Mouse (Mus musculus) stomach, embryonic 16.5 days (tissue): ENCODE results near the gene Exd2. TPM values are rescaled to one million over a fixed set of nuclear protein-coding genes. Genes with fewer than 3 reads are reported as not detected.
"Not testable (repeated sequence)": the region's sequence is repeated elsewhere in the genome, so short reads cannot be mapped to it uniquely, and the experiment has no call there.

ENCODE experiments used
- ATAC-seq: fragments of 200-750 bp; cut with Nextera tagmentation; 2 replicates; pipeline ENCODE4 v1.8.0; 2017; ENCODE audit warnings: moderate number of reproducible peaks, moderate TSS enrichment; ENCODE audit not compliant: insufficient read depth, low FRiP score
- H3K27ac ChIP-seq: fragments of 300-500 bp; sonication (generic); 2 replicates; pipeline ENCODE4 v1.5.1; 2014; ENCODE audit warnings: low read length
- H3K27me3 ChIP-seq: fragments of 300-500 bp; sonication (generic); 2 replicates; pipeline ENCODE4 v1.6.1; 2014; ENCODE audit warnings: low read length, control low read depth, mixed read lengths; ENCODE audit not compliant: control insufficient read depth, insufficient read depth
- H3K36me3 ChIP-seq: fragments of 300-500 bp; sonication (generic); 2 replicates; pipeline ENCODE4 v1.6.1; 2014; ENCODE audit warnings: low read length; ENCODE audit not compliant: control insufficient read depth, insufficient read depth
- H3K4me1 ChIP-seq: fragments of 300-500 bp; sonication (generic); 2 replicates; pipeline ENCODE4 v1.6.1; 2014; ENCODE audit warnings: low read length, control low read depth, mixed read lengths; ENCODE audit not compliant: control insufficient read depth, insufficient read depth
- H3K4me2 ChIP-seq: fragments of 300-500 bp; sonication (generic); 2 replicates; pipeline ENCODE4 v1.6.1; 2014; ENCODE audit warnings: low read depth, low read length, mixed read lengths
- H3K4me3 ChIP-seq: fragments of 300-500 bp; sonication (generic); replicated peaks from 2 replicates; pipeline ENCODE4 v1.5.1; 2014; ENCODE audit warnings: mild to moderate bottlenecking, low read length
- H3K9ac ChIP-seq: fragments of 300-500 bp; sonication (generic); 2 replicates; pipeline ENCODE4 v1.6.1; 2014; ENCODE audit warnings: low read length
- H3K9me3 ChIP-seq: fragments of 300-500 bp; sonication (generic); replicated peaks from 2 replicates; pipeline ENCODE4 v1.6.1; 2016; ENCODE audit warnings: low read length, control low read depth; ENCODE audit not compliant: control insufficient read depth
- WGBS: fragments of 180-500 bp; shearing (Covaris S2); extraction: QIAGEN DNeasy Blood & Tissue Kit; methylation state at CpG from one replicate; pipeline ENCODE4 v1.1.7; 2014; 5-methylcytosine and 5-hydroxymethylcytosine counted together
- polyA plus RNA-seq: library from polyadenylated mRNA; unstranded; fragments of >200 nt; fragmentation: Nextera tagmentation; extraction: Ambion mirVana; gene quantifications from 2 replicates; pipeline ENCODE4 v1.2.1, GENCODE M21; 2015

Gene Exd2
- polyA plus RNA-seq, 1 experiment from 2014 or later = 26.5 TPM

DNA sequence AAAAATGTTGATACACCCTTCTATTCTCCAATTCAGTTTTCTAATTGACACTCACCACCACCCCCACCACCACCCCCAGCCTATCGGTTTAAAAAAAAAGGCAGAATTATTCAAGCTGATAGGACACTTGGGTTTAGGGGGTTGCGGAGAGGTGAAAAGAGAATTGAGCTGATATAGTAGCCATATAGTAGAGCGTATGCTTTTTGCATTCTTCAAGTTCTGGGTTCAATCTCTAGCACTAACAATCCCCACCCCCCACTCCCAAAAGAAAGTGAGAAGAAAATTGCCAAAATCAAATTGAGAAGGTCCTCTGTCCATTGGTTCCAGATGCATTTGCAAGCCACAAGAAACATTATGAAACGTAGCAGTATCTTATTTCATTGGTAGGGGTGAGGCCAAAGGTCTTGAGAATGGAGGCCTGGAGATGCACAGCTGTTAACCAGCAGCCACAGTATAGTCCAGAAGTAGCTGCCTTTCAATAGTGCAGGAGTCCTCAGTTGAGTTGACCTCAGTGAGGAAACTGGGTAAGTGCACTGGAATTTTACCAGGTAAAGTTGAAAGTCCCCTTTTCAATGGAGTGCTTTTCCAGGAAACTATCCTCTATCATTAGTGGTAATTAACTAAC, 25.7 kb upstream of the Exd2 start:
- Histone ChIP-seq H3K9me3 (no peaks in the 10 kb centered on the region), H3K36me3 (no peaks in the 10 kb centered on the region), H3K27ac (peak overlapping the region; percentile 97), H3K4me2 (peak overlapping the region; percentile 56), H3K9ac (peak overlapping the region; percentile 98), H3K27me3 (no peaks in the 10 kb centered on the region), H3K4me3 (peak overlapping the region; percentile 94), H3K4me1 (peaks cover 11% of the 10 kb centered on the region)
- WGBS = 41% methylated on average over 4 of the region's 4 CpGs
- ATAC-seq = no peak

- H3K4me1 ChIP-seq = no peaks in the 10 kb centered on the region
- ATAC-seq = no peak
- H3K27ac ChIP-seq = no peak overlapping the region
- no peaks in the 10 kb centered on the region for H3K36me3 ChIP-seq
- no peaks in the 10 kb centered on the region for H3K27me3 ChIP-seq
- no peak overlapping the region for H3K4me3 ChIP-seq
- no peak overlapping the region for H3K4me2 ChIP-seq
- no peak overlapping the region for H3K9ac ChIP-seq
- H3K9me3 ChIP-seq = no peaks in the 10 kb centered on the region
- WGBS = 81% methylated on average over 2 of the region's 2 CpGs
Observed at GRCm38 (mm10) chr12:80440957-80441356, 21.9 kb upstream of the Exd2 start.

DNA sequence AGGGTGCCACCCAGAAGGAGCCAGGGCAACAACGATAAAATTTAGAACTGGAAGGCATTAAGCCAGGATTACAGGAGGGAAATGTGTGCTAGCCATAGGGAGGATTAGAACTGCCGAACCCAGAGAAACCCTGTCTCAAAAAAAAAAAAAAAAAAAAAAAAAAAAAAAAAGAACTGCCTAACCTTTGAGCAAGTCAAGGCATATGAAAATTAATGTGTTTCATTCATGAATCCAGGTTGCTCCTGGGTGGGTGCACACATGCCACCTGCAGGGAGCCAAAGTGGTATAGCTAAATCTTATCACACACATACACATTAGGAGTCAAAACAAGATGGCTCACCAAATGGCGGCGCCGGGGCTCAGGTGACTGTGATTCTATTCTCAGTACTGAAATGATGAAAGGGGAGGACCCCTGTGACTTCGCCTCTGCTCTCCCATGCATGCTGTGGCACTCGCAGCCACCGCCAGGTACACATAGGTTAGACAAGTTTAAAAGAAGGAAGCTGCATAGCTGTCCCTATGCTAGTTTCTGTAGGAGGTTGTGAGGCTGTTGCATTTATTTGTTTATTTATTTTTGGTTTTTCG, 18.3 kb upstream of the Exd2 start:
- Histone ChIP-seq H3K9me3 (no peaks in the 10 kb centered on the region), H3K27ac (no peak overlapping the region), H3K4me3 (no peak overlapping the region), H3K4me1 (no peaks in the 10 kb centered on the region), H3K36me3 (no peaks in the 10 kb centered on the region), H3K9ac (no peak overlapping the region), H3K27me3 (no peaks in the 10 kb centered on the region), H3K4me2 (no peak overlapping the region)
- no peak for ATAC-seq
- 79% methylated on average over 9 of the region's 9 CpGs for WGBS

DNA sequence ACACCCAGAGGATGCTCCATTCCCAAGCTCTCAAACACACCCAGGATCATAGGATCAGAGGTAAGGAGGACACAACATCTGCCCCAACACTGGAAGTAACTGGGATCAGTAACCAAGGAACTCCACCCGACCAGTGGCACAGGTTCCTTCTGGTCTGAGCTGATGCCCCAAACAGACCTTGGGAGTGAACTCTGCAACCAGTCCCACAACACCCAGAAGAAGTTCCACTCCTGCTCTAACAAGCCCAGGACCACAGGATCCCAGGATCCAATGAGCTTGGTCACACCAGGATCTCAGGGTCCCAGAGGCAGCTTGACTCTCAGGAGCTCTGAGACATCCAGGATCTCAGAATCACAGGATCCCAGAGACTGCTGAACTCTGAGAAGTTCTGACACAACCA, 9.4 kb upstream of the Exd2 start:
- Histone ChIP-seq H3K4me2 (no peak overlapping the region), H3K4me1 (no peaks in the 10 kb centered on the region), H3K4me3 (no peak overlapping the region), H3K9me3 (no peaks in the 10 kb centered on the region), H3K9ac (no peak overlapping the region), H3K27me3 (no peaks in the 10 kb centered on the region), H3K27ac (no peak overlapping the region), H3K36me3 (no peaks in the 10 kb centered on the region)
- 85% methylated on average over 1 of the region's 1 CpGs for WGBS
- no peak for ATAC-seq

GRCm38 (mm10) chr12:80458033-80458432, 4.9 kb upstream of the Exd2 start:
- Histone ChIP-seq H3K4me3 (no peak overlapping the region), H3K4me1 (no peaks in the 10 kb centered on the region), H3K36me3 (no peaks in the 10 kb centered on the region), H3K9me3 (no peaks in the 10 kb centered on the region), H3K4me2 (no peak overlapping the region), H3K9ac (no peak overlapping the region), H3K27me3 (no peaks in the 10 kb centered on the region), H3K27ac (no peak overlapping the region)
- WGBS = 69% methylated on average over 5 of the region's 5 CpGs
- no peak for ATAC-seq

GRCm38 (mm10) chr12:80462292-80462896, 501 bp upstream of the Exd2 start:
- not testable (repeated sequence) for H3K4me1 ChIP-seq, ATAC-seq, H3K36me3 ChIP-seq, H3K27me3 ChIP-seq, H3K9me3 ChIP-seq
- peak overlapping the region; percentile 81 for H3K4me2 ChIP-seq
- peak overlapping the region; percentile 92 for H3K4me3 ChIP-seq
- WGBS = 8% methylated on average over 10 of the region's 10 CpGs
- H3K27ac ChIP-seq = peak overlapping the region; percentile 90
- H3K9ac ChIP-seq = peak overlapping the region; percentile 86

- WGBS = 5% methylated on average over 17 of the region's 17 CpGs
- H3K27ac ChIP-seq = peak overlapping the region; percentile 90
- no peak for ATAC-seq
Observed at GRCm38 (mm10) chr12:80463666-80464269, 873 bp downstream of the Exd2 start.

GRCm38 (mm10) chr12:80470206-80470605, 7.3 kb downstream of the Exd2 start:
- no peak overlapping the region for H3K9ac ChIP-seq
- no peaks in the 10 kb centered on the region for H3K27me3 ChIP-seq
- H3K4me3 ChIP-seq = no peak overlapping the region
- no peaks in the 10 kb centered on the region for H3K9me3 ChIP-seq
- whole genome bisulfite sequencing = 79% methylated on average over 2 of the region's 2 CpGs
- no peak overlapping the region for H3K27ac ChIP-seq
- H3K4me2 ChIP-seq = no peak overlapping the region
- no peak for ATAC-seq
- H3K4me1 ChIP-seq = no peaks in the 10 kb centered on the region
- H3K36me3 ChIP-seq = no peaks in the 10 kb centered on the region

More at GRCm38 (mm10) chr12:80463666-80464269, 873 bp downstream of the Exd2 start:
- H3K4me2 ChIP-seq = peak overlapping the region; percentile 81
- H3K9me3 ChIP-seq = no peaks in the 10 kb centered on the region
- no peaks in the 10 kb centered on the region for H3K27me3 ChIP-seq
- no peaks in the 10 kb centered on the region for H3K36me3 ChIP-seq
- peak overlapping the region; percentile 92 for H3K4me3 ChIP-seq
- peaks cover 7% of the 10 kb centered on the region; the same call in 1 of the 2 replicates for H3K4me1 ChIP-seq
- H3K9ac ChIP-seq = peak overlapping the region; percentile 86

- Histone ChIP-seq H3K4me3 (no peak overlapping the region), H3K9me3 (no peaks in the 10 kb centered on the region), H3K27ac (no peak overlapping the region), H3K27me3 (no peaks in the 10 kb centered on the region), H3K4me2 (no peak overlapping the region), H3K9ac (no peak overlapping the region), H3K36me3 (no peaks in the 10 kb centered on the region), H3K4me1 (no peaks in the 10 kb centered on the region)
- no peak for ATAC-seq
- 65% methylated on average over 4 of the region's 4 CpGs for WGBS
Observed at GRCm38 (mm10) chr12:80471926-80472325, 9.0 kb downstream of the Exd2 start.
